Mouse (Mus musculus): ENCODE results near the gene Cryzl2.

- no peak for TF ChIP-seq CTCF (IDR thresholded peaks at IDR 0.05; ENCODE audit: extremely low read depth, insufficient read depth, low read length)
- TF ChIP-seq POLR2A (IDR thresholded peaks at IDR 0.05; ENCODE audit: extremely low read depth, insufficient read depth, low read length), result no peak
These were observed 15.2 kb upstream of the Cryzl2 start for GRCm38 (mm10) chr1:157443026-157443722.

Measured in cortical plate, adult 2 months (tissue).